Mouse (Mus musculus) spleen, postnatal 4 days (tissue): ENCODE results near the gene R3hdm4.

Experiments used
- DNase-seq, 2 experiments: peaks; one replicate each; pipeline ENCODE4 v3.0.0; 2022; ENCODE audit warnings: low spot score in 2 of 2

The R3hdm4 gene

GRCm38 (mm10) chr10:79866601-79867000, 54.4 kb downstream of the R3hdm4 start:
- DNase-seq: no peak

GRCm38 (mm10) chr10:79865801-79866295, 55.2 kb downstream of the R3hdm4 start:
- DNase-seq: no peak

GRCm38 (mm10) chr10:79865189-79865601, 55.8 kb downstream of the R3hdm4 start:
- no peak for DNase-seq

GRCm38 (mm10) chr10:79864351-79865188, 56.4 kb downstream of the R3hdm4 start:
- no peak for DNase-seq

- no peak for DNase-seq
These were observed 58.1 kb downstream of the R3hdm4 start for GRCm38 (mm10) chr10:79862925-79863324.

- DNase-seq: no peak
These were observed 58.8 kb downstream of the R3hdm4 start for GRCm38 (mm10) chr10:79862049-79862788.

- no peak for DNase-seq
These were observed 59.6 kb downstream of the R3hdm4 start for GRCm38 (mm10) chr10:79861230-79862048.

GRCm38 (mm10) chr10:79860079-79860911, 60.7 kb downstream of the R3hdm4 start:
- DNase-seq: no peak
